Mouse (Mus musculus): ENCODE results near the gene Nufip2.
A peak's percentile ranks its signal among the peaks of the same experiment; 100 is the strongest.
"Not testable (repeated sequence)": the region's sequence is repeated elsewhere in the genome, so short reads cannot be mapped to it uniquely, and the experiment has no call there.

Gene Nufip2

DNA sequence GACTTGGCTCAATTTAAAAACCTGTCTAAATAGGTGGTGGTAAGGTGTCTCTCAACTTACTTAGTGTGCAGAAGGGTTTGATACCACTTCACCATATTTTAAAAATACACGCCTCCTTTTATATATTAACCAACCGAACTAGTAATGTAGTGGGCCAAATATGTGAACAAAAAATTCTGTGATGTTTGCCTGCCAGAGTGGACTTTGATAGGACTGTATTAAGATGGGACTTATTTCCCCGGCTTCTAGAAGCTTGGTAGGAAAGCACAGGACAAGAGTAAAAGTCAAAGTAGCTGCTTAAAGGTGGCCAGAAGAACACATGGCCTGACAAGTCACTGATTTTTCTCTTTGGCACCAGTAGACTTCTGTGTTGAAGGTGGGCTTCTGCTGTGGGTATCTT, 27.8 kb downstream of the Nufip2 start:
- no peak for DNase-seq (ENCODE audit: low read depth)

DNA sequence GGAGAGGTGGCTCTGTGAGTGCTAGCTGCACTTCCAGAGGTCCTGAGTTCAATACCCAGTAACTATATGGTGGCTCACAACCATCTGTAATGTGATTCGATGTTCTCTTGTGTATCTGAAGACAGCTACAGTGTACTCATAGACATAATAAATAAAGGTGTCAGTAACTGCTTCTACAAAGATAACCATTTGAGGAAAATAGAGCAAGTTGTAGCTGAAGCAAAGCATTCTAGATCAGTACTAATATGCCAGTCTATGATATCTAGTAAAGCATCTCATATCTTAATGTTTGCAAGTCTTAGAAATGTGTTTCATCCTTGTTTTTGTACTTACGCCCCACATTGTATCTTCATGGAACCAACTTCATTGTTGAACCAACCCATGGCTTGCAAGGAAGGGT, 33.1 kb downstream of the Nufip2 start:
- DNase-seq (ENCODE audit: low read depth) = no peak

DNA sequence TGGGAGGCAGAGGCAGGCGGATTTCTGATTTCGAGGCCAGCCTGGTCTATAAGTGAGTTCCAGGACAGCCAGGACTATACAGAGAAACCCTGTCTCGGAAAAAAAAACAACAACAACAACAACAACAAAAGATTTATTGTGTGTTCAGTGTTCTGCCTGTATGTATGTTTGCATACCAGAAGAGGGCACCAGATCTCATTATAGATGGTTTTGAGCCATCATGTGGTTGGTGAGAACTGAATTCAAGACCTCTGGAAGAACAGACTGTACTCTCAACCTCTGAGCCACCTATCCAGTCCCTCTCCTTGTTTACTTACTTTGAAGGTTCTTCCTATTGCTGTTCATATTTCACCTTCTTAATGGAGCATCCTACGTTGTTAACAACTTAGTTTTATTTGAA, 35.4 kb downstream of the Nufip2 start:
- DNase-seq (ENCODE audit: low read depth) = no peak

- DNase-seq (ENCODE audit: low read depth) = no peak
Measured at GRCm38 (mm10) chr11:77724766-77725165, 38.8 kb downstream of the Nufip2 start.

GRCm38 (mm10) chr11:77725183-77725582, 39.2 kb downstream of the Nufip2 start, which contains the start of gene Cryba1:
Gene Cryba1, minus strand, starts transcription at chr11:77725283.
- DNase-seq (ENCODE audit: low read depth) = no peak

DNA sequence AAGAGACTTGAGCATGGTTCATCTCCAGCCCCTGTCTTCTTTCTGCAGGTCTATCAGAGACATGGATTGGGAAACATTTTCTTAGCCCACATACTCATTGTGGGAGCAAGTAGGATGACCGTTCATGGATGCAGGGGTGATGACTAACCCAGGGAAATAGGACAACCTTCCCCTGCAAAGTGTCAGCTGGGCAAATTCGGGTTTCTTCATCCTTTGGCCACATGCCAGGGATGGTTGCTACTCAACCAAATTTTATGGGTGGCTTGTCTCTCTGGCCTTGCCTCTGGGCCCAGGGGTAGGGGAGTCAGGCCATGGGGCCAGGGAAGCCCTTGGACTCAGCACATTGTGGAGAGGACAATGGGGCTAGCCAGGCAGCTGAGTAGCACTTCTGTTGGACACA, 42.6 kb downstream of the Nufip2 start:
- DNase-seq (ENCODE audit: low read depth) = no peak

GRCm38 (mm10) chr11:77737289-77737688, 51.3 kb downstream of the Nufip2 start:
- peak; percentile 42 for DNase-seq (ENCODE audit: low read depth)

DNA sequence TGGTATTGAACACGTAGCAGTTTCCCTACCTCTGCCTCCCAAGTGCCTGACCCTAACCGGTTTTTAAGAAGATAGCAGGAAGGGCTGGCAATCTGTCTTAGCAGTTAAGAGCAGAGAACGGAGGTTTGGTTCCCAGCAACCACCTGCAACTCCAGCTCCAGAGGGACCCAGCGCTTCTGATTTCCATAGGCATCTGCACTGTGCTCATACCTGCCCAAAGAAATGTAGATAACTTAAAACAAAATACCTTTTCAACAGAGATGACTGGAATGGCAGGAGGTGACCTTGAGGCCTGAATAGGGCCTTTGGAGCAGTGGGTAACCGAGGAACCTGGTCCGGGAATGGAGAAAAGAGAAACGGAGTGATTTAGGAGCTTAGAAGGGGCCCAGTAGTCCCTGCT, 52.6 kb downstream of the Nufip2 start:
- DNase-seq (ENCODE audit: low read depth) = no peak

- no peak for DNase-seq (ENCODE audit: low read depth)
Measured at GRCm38 (mm10) chr11:77743966-77744365, 58.0 kb downstream of the Nufip2 start.

DNA sequence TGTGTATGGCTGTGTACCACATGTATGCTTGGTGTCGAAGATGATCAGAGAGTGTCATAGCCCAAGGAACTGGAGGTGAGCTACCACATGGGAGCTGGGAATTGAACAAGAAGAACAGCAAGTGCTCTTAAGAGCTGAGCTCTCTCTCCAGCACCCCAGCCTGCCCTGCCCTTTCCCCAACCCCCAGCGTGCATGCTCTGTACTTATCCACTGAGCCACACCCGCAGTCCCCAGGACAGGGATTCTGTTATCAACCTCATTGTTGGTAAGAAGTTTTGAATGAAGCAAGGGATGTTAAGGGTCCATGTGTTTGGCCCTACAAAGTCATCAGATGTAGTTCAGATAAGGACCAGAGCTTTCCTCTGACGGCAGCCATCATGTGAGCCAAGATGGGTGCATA, 60.7 kb downstream of the Nufip2 start:
- DNase-seq (ENCODE audit: low read depth) = no peak

GRCm38 (mm10) chr11:77747103-77747502, 61.1 kb downstream of the Nufip2 start:
- not testable (repeated sequence) for DNase-seq (ENCODE audit: low read depth)

DNA sequence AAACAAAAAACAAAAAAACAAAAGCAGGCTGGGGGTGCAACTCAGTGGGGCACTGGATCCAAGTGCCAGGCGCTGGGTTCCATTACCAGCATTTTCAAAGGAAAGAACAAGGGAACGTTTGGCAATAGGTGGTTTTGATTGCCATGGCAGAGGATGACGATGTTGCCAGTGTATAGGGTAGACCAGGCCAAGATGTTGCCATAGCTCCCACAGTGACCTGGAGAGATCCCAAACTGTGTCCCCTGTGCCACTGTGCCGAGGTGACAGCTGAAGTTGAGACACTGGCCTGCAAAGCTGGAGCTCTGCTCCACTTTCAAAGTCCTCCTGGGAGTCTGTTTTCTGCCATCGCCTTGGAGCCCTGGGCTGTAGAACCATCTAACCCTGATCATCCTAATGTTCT, 63.0 kb downstream of the Nufip2 start:
- no peak for DNase-seq (ENCODE audit: low read depth)

DNA sequence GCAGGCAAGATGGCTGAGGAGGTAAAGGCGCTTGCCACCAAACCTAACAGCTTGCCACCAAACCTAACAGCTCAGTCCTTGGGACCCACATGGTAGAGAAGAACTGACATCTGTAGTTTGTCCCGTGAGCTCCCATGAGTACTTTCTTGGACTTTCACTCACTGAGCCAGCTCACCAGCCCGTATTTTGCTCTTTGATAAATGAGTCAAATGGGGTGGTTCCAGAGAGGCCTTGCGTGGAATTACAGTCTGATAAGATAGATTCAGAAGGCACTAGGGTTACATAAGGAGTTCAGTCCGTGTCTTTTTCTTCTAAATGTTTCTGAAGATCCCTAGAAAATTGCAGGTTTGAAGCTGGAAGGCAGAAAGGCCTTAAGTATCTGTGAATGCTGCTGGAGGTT, 66.6 kb downstream of the Nufip2 start:
- no peak for DNase-seq (ENCODE audit: low read depth)

- no peak for DNase-seq (ENCODE audit: low read depth)
Measured at GRCm38 (mm10) chr11:77753469-77753868, 67.5 kb downstream of the Nufip2 start.

DNA sequence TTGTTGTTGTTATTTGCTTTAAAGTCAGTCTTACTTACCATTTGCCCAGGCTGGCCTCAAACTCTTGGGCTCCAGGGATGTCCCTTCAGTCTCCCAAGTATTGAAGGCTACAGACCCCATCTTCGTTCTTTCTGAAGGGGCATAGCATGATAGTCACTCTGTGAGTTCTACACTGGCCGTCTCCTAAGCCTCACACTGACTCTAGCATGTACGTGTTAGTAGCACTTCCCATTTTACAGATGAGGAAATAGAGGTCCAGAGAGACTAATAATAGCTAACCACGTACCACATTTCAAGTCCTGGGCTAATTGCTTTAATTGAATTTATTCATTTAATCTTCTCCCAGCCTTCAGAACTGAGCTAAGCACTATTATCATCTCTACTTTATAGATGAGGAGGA, 74.1 kb downstream of the Nufip2 start:
- DNase-seq (ENCODE audit: low read depth) = no peak

- DNase-seq (ENCODE audit: low read depth) = peak; percentile 58
Measured at GRCm38 (mm10) chr11:77762783-77763672, 77.1 kb downstream of the Nufip2 start, which contains the start of gene Myo18a. Gene Myo18a, plus strand, starts transcription at chr11:77763246.

DNA sequence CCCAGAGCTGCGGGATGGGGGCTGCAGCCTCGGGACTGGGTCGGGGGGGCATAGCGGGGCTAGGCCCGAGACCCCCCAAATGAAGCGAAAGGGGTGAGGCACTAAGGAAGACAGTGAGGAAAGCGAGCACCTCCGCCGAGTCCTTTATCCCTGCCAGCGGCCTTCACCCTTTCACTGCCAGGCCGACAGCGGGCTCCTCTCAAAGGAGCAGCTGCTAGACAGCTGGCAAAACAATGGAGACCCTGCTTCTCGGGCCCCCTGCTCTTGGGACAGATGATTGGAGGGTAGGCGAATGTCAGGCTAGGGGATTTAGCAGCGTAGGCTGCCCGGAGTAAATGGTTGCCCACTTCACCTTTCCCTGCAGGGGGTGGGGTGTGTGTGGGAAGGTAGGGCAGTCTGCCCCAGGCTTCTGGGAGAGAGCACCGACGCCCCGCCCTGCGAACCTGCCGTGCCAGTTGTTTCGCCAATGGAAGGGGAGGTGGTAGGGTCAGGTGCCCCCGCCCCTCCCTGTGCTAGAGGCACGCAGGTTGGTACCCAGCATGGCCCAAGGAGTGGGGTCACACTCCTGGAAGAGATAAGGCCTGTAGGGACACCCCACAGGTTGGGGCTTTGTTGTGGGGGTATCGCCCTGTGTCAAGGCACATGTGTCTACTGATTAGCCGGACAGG, 77.9 kb downstream of the Nufip2 start:
- no peak for DNase-seq (ENCODE audit: low read depth)

DNA sequence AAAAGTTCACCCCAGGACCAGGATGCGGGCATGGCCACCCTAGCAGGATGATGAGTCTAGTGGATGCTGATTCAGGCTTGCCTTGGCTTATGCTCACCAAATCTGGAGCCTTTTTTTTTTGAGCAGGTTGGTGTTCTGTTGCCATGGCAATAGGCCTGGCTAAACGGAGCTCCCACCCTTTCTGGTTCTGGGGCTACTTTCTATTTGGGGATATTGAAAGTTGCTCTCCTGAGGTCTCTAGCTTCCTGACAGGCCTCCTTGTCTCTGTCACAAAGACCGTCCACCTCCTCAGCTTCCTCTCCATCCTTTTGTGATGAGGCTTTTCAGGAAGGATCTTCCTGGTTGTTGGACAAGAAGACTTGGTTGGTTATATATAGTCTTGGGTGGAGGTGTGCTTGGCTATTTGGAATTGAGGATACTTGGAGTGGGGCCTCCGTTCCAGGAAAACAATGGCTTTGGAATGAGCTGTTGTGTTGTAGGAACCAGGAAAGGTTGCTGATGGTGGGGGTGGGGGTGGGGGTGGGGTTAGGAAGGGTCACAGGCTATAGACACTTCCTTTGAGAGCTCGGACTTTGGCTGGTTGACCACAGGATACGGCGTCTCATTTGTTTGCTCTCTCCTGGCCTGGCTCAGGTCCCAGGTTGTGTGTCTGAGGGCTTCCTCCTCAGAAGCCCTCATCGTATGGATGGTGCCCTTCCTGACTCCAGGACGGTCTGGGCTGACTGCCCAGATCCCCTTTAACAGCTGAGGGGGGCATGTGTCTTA, 78.9 kb downstream of the Nufip2 start:
- no peak for DNase-seq (ENCODE audit: low read depth)

DNA sequence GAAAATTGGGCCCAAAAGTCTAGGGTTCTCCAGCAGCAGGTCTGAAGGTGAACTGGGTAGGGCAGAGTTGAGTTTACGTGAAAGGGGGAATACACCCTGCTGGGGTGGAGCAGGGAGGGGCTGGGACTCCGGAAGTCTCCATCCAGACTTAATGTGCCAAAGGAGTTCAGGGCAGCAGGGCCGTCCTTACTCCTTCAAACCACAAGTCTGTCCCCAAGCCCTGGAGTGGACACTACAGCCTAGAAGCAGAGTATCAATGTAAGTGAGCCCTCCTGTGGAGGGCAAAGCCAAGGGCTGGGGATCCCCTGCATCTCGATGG, 79.5 kb downstream of the Nufip2 start:
- no peak for DNase-seq (ENCODE audit: low read depth)

DNA sequence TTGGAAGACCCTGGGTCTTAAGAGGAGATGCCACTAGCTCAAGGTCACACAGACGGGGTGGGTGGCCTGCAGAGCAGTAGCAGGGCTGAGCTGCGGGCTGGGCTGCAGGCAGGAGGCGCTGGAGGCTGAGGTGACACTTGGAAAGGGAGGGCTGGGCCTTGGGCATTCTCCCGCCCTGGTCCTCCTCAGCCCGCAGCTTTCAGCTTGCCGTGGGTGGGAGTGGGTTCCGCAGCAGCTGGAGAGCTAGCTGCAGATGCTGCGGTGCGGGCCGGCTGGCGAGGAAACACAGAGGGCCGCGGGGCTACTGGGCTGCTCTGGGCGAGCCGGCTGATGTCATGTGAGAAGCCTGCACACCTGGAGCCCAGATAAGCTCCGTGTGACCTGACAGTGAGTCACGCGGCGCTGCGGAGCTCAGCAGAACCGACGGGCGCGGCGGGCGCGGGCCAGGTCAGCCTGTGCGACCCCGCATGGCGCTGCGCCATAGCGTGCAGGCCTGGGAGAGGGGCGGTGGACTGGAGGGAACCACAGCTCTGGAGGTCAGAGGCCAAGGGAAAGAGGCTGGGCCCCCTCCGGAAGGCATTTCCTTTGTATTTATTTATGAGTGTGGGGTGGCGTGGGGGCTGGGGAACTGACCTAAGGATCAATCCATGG, 80.5 kb downstream of the Nufip2 start:
- DNase-seq (ENCODE audit: low read depth) = no peak

DNA sequence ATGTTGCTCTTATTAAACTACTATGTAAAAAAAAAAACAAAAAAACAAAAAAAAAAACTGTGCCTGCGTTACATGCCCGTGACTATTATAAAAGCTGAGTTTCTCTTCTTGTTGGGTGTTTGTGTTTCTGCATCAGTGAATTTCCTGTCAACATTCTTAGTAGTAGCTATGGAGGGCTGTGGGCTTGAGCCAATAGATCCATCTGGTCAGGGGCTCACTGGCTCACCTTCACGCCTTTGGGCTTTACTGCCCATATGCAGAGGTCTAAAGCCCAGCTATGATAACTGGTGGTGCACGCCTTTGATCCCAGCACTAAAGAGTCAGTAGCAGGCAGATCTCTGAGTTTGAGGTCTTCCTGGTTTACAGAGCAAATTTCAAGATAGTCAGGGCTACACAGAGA, 83.5 kb downstream of the Nufip2 start:
- no peak for DNase-seq (ENCODE audit: low read depth)

DNA sequence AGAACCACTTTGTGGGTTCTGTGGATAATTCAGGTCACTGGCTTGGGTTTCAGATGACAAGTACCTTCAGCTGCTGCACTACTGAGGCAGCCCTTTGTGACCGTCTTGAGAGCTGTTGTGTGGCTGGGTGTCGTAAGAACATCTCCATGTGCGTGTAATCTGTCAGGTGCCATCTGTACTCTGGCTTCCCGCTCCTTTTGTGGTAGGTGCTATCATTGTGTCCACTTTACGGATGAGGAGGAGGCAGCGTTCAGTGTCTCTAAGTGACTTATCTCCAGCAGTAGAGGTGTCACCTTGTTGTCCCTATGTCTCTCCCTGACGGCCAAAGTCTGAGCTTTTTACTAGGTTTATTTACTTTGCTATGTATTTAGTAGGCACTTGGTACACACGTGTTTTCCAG, 84.4 kb downstream of the Nufip2 start:
- no peak for DNase-seq (ENCODE audit: low read depth)

Data from c-Kit-positive CD71-negative TER-119-negative erythroid progenitor cells, embryonic 14.5 days (primary cell).